Mouse (Mus musculus) neural tube, embryonic 11.5 days (tissue): ENCODE data around the gene Rnf43. TPM values are rescaled to one million over a fixed set of nuclear protein-coding genes. Genes with fewer than 3 reads are reported as not detected.
A peak's percentile ranks its signal among the peaks of the same experiment; 100 is the strongest.

Source experiments
- ATAC-seq: fragments of 200-750 bp; cut with Nextera tagmentation; 2 replicates; pipeline ENCODE4 v1.8.0; 2017; ENCODE audit warnings: moderate number of reproducible peaks, mild to moderate bottlenecking, moderate TSS enrichment, moderate library complexity; ENCODE audit not compliant: insufficient read depth, low FRiP score, low TSS enrichment
- DNase-seq: peaks from one replicate; pipeline ENCODE4 v3.0.0-alpha.2; 2015; ENCODE audit warnings: low spot score
- H3K27ac ChIP-seq: fragments of 300-500 bp; sonication (generic); 2 replicates; pipeline ENCODE4 v1.5.1; 2014; ENCODE audit warnings: low read depth, mild to moderate bottlenecking, low read length
- H3K27me3 ChIP-seq: fragments of 300-500 bp; sonication (generic); 2 replicates; pipeline ENCODE4 v1.6.1; 2014; ENCODE audit warnings: mild to moderate bottlenecking, low read length, mixed read lengths; ENCODE audit not compliant: control insufficient read depth, insufficient read depth
- H3K36me3 ChIP-seq: fragments of 300-500 bp; sonication (generic); 2 replicates; pipeline ENCODE4 v1.6.1; 2014; ENCODE audit warnings: mild to moderate bottlenecking, low read length, moderate library complexity, mixed read lengths; ENCODE audit not compliant: control insufficient read depth, insufficient read depth
- H3K4me1 ChIP-seq: fragments of 300-500 bp; sonication (generic); 2 replicates; pipeline ENCODE4 v1.6.1; 2014; ENCODE audit warnings: low read length, mixed read lengths; ENCODE audit not compliant: control insufficient read depth, insufficient read depth
- H3K4me2 ChIP-seq: fragments of 300-500 bp; sonication (generic); 2 replicates; pipeline ENCODE4 v1.6.1; 2014; ENCODE audit warnings: low read depth, mild to moderate bottlenecking, moderate library complexity
- H3K4me3 ChIP-seq: fragments of 300-500 bp; sonication (generic); 2 replicates; pipeline ENCODE4 v1.5.1; 2014; ENCODE audit warnings: low read depth, low read length
- H3K9ac ChIP-seq: fragments of 300-500 bp; sonication (generic); 2 replicates; pipeline ENCODE4 v1.6.1; 2014; ENCODE audit warnings: mild to moderate bottlenecking, low read length
- H3K9me3 ChIP-seq: fragments of 300-500 bp; sonication (generic); 2 replicates; pipeline ENCODE4 v1.6.1; 2016; ENCODE audit warnings: low read length; ENCODE audit not compliant: control insufficient read depth
- WGBS: fragments of 180-500 bp; shearing (Covaris S2); extraction: QIAGEN DNeasy Blood & Tissue Kit; methylation state at CpG from one replicate; pipeline ENCODE4 v1.1.7; 2014; 5-methylcytosine and 5-hydroxymethylcytosine counted together
- polyA plus RNA-seq: library from polyadenylated mRNA; unstranded; fragments of >200 nt; fragmentation: Nextera tagmentation; extraction: Ambion mirVana; gene quantifications from 2 replicates; pipeline ENCODE4 v1.2.1, GENCODE M21; 2014

Gene Rnf43
- polyA plus RNA-seq, 1 experiment from 2014 or later = 1.2 TPM

GRCm38 (mm10) chr11:87755360-87756017, 93.0 kb downstream of the Rnf43 start:
- Histone ChIP-seq H3K27me3 (peaks cover 2% of the 10 kb centered on the region), H3K36me3 (no peaks in the 10 kb centered on the region), H3K4me1 (no peaks in the 10 kb centered on the region), H3K9ac (no peak overlapping the region), H3K4me3 (no peak overlapping the region), H3K27ac (no peak overlapping the region), H3K9me3 (no peaks in the 10 kb centered on the region), H3K4me2 (no peak overlapping the region)
- ATAC-seq = no peak
- 75% methylated on average over 15 of the region's 17 CpGs for WGBS
- no peak for DNase-seq

DNA sequence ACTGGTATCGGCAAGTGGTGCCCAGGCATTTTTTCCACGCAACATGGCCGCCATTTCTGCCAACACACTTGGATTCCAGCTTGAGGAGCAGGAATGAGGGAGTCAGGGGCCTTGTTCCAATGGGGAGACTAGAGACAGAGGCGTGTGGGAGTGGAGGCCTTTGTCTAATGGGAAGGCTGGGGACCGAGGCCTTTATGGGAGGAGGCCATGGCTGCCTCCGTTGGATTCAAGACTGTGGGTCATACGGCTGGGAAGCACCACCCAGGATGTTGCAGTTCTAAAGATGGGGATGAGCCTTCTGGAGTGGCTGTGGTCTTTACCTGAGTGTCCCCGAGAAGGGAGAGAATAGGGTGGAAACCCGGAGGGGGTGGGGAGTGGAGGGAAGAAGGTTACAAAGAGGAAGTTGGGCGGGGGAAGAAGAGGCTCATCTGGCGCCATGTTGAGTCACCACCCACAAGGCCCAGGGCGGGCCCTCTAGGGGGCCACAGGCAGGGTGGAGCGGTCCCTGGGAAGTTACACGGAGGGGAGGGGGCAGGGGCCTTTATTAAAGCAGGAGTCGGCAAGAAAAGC, 93.8 kb downstream of the Rnf43 start:
- DNase-seq = no peak
- H3K4me2 ChIP-seq = no peak overlapping the region
- H3K27me3 ChIP-seq = peaks cover 9% of the 10 kb centered on the region
- H3K9me3 ChIP-seq = no peaks in the 10 kb centered on the region
- no peak overlapping the region for H3K4me3 ChIP-seq
- no peak overlapping the region for H3K27ac ChIP-seq
- H3K36me3 ChIP-seq = no peaks in the 10 kb centered on the region
- H3K9ac ChIP-seq = no peak overlapping the region
- no peaks in the 10 kb centered on the region for H3K4me1 ChIP-seq
- no peak for ATAC-seq
- 87% methylated on average over 15 of the region's 15 CpGs for WGBS

- ATAC-seq (no peak), DNase-seq (no peak)
- no peak overlapping the region for H3K4me2 ChIP-seq
- no peak overlapping the region for H3K4me3 ChIP-seq
- H3K9ac ChIP-seq = no peak overlapping the region
- H3K27me3 ChIP-seq = peaks cover 19% of the 10 kb centered on the region
- no peaks in the 10 kb centered on the region for H3K9me3 ChIP-seq
- no peaks in the 10 kb centered on the region for H3K36me3 ChIP-seq
- no peaks in the 10 kb centered on the region for H3K4me1 ChIP-seq
- H3K27ac ChIP-seq = no peak overlapping the region
- WGBS = 91% methylated on average over 25 of the region's 25 CpGs
Observed at GRCm38 (mm10) chr11:87757001-87757954, 94.8 kb downstream of the Rnf43 start.

DNA sequence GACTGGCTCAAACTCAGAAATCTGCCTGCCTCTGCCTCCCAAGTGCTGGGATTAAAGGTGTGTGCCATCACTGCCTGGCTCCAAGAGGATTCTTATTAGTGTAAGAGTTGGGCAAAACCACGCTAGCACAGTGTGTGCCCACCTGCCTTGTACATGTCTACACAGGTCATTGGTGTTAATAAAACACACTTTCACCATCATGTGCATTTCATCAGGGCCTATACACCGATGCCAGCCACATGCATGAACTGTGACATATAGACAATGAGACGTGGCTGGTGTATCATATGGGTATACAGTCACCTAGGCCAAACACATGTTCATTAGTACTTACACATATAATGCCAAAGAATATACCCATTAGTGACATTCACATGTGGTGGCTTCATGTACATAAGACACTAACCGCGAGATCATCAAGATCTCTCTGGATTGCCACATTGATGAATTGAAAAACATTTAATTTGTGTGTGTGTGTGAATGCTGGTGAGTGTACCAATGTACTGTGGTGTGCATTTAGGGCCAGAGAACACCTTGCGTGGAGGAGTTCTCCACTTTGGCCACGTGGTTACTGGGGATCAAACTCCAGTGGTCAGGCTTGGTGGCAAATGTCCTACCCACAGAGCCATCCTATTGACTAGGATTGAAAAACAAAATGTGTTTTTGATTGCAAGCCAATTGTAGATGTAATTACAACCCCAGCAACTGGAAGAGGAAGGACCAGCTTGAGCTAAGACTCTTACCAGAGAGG, 95.8 kb downstream of the Rnf43 start:
- 81% methylated on average over 7 of the region's 7 CpGs for WGBS
- no peak overlapping the region for H3K4me3 ChIP-seq
- peaks cover 1% of the 10 kb centered on the region; the same call in 1 of the 2 replicates for H3K4me1 ChIP-seq
- H3K4me2 ChIP-seq = no peak overlapping the region
- DNase-seq = no peak
- H3K9me3 ChIP-seq = no peaks in the 10 kb centered on the region
- H3K27me3 ChIP-seq = peaks cover 29% of the 10 kb centered on the region
- no peak overlapping the region for H3K27ac ChIP-seq
- H3K9ac ChIP-seq = no peak overlapping the region
- no peaks in the 10 kb centered on the region for H3K36me3 ChIP-seq
- ATAC-seq = no peak

GRCm38 (mm10) chr11:87758957-87759608, 96.6 kb downstream of the Rnf43 start:
- Histone ChIP-seq H3K27me3 (peaks cover 37% of the 10 kb centered on the region), H3K9me3 (no peaks in the 10 kb centered on the region), H3K4me3 (no peak overlapping the region), H3K27ac (no peak overlapping the region), H3K9ac (no peak overlapping the region), H3K4me2 (no peak overlapping the region), H3K4me1 (peaks cover 6% of the 10 kb centered on the region; the same call in 1 of the 2 replicates), H3K36me3 (no peaks in the 10 kb centered on the region)
- DNase-seq (no peak), ATAC-seq (no peak)
- WGBS = 77% methylated on average over 4 of the region's 4 CpGs

- H3K9ac ChIP-seq = no peak overlapping the region
- H3K4me2 ChIP-seq = no peak overlapping the region
- H3K27ac ChIP-seq = no peak overlapping the region
- 7% methylated on average over 3 of the region's 3 CpGs for WGBS
- H3K27me3 ChIP-seq = peaks cover 42% of the 10 kb centered on the region
- ATAC-seq (no peak), DNase-seq (no peak)
- peaks cover 10% of the 10 kb centered on the region; the same call in 1 of the 2 replicates for H3K4me1 ChIP-seq
- H3K36me3 ChIP-seq = no peaks in the 10 kb centered on the region
- H3K4me3 ChIP-seq = no peak overlapping the region
- no peaks in the 10 kb centered on the region for H3K9me3 ChIP-seq
Observed at GRCm38 (mm10) chr11:87759609-87760005, 97.1 kb downstream of the Rnf43 start.

DNA sequence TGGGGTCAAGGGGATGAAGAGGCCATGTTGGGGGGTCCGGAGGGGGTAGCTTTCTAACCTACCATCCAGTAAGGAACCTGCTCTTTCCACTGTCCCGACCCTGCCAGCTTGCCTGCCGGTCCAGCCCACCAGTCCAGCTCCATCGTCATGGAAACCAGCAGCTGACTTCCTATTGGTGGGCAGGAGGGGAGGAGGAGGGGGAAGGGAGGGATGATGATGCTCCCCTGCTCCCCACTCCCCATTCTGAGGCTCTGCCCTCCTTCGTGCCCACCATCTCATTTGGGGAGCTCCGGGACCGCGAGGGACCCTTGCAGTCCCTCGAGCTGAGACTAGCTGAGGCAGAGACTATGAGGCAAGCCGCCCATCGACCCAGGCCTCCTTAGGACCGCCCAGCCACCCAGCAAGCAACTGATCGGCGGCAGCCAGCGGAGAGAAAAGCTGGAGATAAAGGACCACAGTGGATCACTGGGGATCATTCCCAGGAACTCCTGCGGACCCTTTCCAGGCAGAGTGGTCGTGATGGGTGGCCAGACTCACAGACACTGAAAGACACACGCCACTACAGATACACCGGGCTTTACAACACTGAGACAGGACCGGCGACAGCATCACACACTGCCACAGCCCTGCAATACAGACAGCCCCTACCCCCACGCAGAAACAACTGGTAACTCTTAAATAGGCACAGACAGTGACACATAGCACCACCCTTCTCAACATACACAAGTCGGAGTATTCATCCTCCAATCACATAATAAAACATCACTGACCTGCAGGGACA, 98.0 kb downstream of the Rnf43 start, which contains the start of gene Tspoap1:
Tspoap1 (plus strand) TSS at position 241 of the 781 bp plus-strand sequence.
- peak; percentile 69 for DNase-seq
- H3K9me3 ChIP-seq = no peaks in the 10 kb centered on the region
- peak within 1 kb of the TSS; percentile 32 for H3K4me3 ChIP-seq
- H3K9ac ChIP-seq = peak within 1 kb of the TSS; percentile 37
- H3K27ac ChIP-seq = no peak within 1 kb of the TSS
- H3K4me1 ChIP-seq = peaks cover 12% of the 10 kb centered on the region; the same call in 1 of the 2 replicates
- H3K4me2 ChIP-seq = peak within 1 kb of the TSS; percentile 41
- peaks cover 51% of the 10 kb centered on the region for H3K27me3 ChIP-seq
- no peaks in the 10 kb centered on the region for H3K36me3 ChIP-seq
- peak; percentile 53; the same call in 1 of the 2 replicates for ATAC-seq
- WGBS = 9% methylated on average over 23 of the region's 23 CpGs
